Mouse (Mus musculus): ENCODE measurements around the gene Sympk. TPM values are rescaled to one million over a fixed set of nuclear protein-coding genes. Genes with fewer than 3 reads are reported as not detected.

Sympk gene
- polyA plus RNA-seq (2014; fragmentation: Nextera tagmentation; extraction: Ambion mirVana), result 19.1 and 22.7 TPM in 2 replicates

DNA sequence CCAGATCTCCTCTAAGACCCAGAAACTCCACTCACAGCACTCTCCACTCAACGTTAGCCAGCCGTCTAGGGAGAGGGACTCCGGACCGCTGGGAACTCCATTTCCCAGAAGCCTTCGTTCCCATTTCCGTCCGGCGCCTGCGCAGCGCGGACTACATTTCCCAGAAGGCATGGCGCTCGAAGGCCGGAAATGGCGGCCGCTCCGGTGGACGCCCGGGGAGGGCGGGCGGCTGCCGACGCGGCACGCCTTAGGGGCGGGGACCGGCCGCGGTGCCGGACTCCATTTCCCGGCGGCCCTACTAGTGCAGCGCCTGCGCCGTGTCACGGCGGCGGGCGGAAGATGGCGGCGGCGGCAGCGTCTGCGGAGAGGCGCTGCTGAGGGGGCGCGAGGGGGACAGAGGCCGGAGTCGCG lies at the start of gene Sympk:
Gene Sympk, plus strand, starts transcription at position 282 of the 411 bp plus-strand sequence.
- peak within 1 kb of the TSS; percentile 87 for H3K4me3 ChIP-seq (ENCODE audit: low read depth, low read length)
- peaks cover 30% of the 10 kb centered on the region for H3K27me3 ChIP-seq (replicated peaks; ENCODE audit: control insufficient read depth, insufficient read depth, low read length)
- peak within 1 kb of the TSS; percentile 87 for H3K4me2 ChIP-seq (ENCODE audit: low read length)
- peaks cover 4% of the 10 kb centered on the region; the same call in 1 of the 2 replicates for H3K4me1 ChIP-seq (ENCODE audit: control insufficient read depth, insufficient read depth, low read length)
- H3K36me3 ChIP-seq (ENCODE audit: control insufficient read depth, insufficient read depth, low read length), result peaks cover 8% of the 10 kb centered on the region
- H3K9ac ChIP-seq (ENCODE audit: low read length), result peak within 1 kb of the TSS; percentile 92
- under 1% methylated on average over 50 of the region's 50 CpGs for WGBS
- H3K9me3 ChIP-seq (replicated peaks; ENCODE audit: control insufficient read depth, low read length), result no peaks in the 10 kb centered on the region
- DNase-seq (ENCODE audit: low spot score) (peak; percentile 98), ATAC-seq (peak; percentile 97)
- H3K27ac ChIP-seq (ENCODE audit: low read depth, low read length), result peak within 1 kb of the TSS; percentile 23

DNA sequence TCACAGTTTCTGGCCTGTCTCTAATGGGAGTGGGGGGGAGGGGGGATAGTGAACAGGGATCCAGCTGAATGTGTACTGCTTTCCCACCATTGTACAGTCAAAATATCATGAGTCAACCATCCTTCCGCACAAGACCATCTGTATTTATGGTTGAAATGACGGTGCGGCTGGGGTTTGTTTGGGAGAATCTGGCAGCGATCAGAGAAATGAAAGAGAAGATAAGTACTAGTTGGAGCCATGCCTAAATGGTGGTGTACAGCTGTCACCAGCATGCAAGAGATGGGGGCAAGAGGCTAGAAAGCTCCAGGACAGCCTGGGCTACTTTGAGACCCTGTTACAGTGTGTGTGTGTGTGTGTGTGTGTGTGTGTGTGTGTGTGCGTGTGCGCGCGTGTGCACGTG lies 45.8 kb upstream of the Sympk start:
- peak; percentile 67 for DNase-seq (ENCODE audit: low spot score)

DNA sequence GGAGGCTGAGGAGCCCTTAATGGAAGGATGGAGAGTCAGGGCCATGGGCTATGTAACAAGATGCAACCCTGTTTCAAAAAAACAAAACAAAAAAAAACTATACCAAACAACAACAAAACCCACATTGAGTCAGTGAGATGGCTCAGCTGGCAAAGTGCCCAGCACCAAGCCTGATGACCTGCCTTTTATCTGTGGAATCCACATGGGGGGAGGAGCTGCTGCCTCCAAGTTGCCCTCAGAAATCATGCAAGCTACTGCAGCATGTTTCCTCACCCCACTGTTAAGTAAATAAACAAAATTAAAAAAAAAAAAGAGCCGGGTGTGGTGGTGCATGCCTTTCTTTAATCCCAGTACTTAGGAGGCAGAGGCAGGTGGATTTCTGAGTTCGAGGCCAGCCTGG lies 37.7 kb upstream of the Sympk start:
- WGBS, result 91% methylated on average over 2 of the region's 2 CpGs

More for the DNA sequence above, 45.8 kb upstream of the Sympk start:
- Histone ChIP-seq H3K4me1 (ENCODE audit: control insufficient read depth, insufficient read depth, low read length) (no peaks in the 10 kb centered on the region), H3K9me3 (replicated peaks; ENCODE audit: control insufficient read depth, low read length) (no peaks in the 10 kb centered on the region), H3K27ac (ENCODE audit: low read depth, low read length) (no peak overlapping the region), H3K4me2 (ENCODE audit: low read length) (no peak overlapping the region), H3K4me3 (ENCODE audit: low read depth, low read length) (no peak overlapping the region), H3K9ac (ENCODE audit: low read length) (no peak overlapping the region), H3K27me3 (replicated peaks; ENCODE audit: control insufficient read depth, insufficient read depth, low read length) (no peaks in the 10 kb centered on the region), H3K36me3 (ENCODE audit: control insufficient read depth, insufficient read depth, low read length) (no peaks in the 10 kb centered on the region)
- peak; percentile 74; the same call in 1 of the 2 replicates for ATAC-seq
- 82% methylated on average over 9 of the region's 9 CpGs for WGBS

DNA sequence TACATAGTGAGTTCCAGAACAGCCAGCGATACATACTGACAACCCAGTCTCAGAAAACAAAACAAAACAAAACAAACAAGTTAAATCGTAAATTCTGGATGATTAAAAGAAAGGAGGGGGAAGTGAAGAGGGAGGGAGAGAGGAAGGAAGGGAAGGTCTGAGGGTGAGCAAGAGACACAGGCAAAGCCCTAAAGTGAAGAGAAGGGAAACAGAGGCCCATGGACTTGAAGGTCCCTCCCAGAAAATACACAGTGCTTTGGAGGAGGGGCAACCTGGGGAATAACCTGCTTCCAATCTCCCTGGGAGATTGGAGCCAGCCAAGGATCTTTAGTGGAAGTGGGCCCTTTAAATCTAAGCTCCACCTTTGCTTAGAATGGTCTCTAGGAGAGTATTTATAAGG lies 37.1 kb upstream of the Sympk start, which contains the start of gene Nanos2:
Gene Nanos2, plus strand, starts transcription at position 301 of the 400 bp plus-strand sequence.
- Histone ChIP-seq H3K4me2 (ENCODE audit: low read length) (no peak within 1 kb of the TSS), H3K9me3 (replicated peaks; ENCODE audit: control insufficient read depth, low read length) (no peaks in the 10 kb centered on the region), H3K4me1 (ENCODE audit: control insufficient read depth, insufficient read depth, low read length) (peaks cover 3% of the 10 kb centered on the region; the same call in 1 of the 2 replicates), H3K27ac (ENCODE audit: low read depth, low read length) (no peak within 1 kb of the TSS), H3K27me3 (replicated peaks; ENCODE audit: control insufficient read depth, insufficient read depth, low read length) (0 out of 2 replicates have a peak, but pooled peaks cover 2% of the 10 kb centered on the region), H3K9ac (ENCODE audit: low read length) (no peak within 1 kb of the TSS), H3K4me3 (ENCODE audit: low read depth, low read length) (no peak within 1 kb of the TSS), H3K36me3 (ENCODE audit: control insufficient read depth, insufficient read depth, low read length) (no peaks in the 10 kb centered on the region)
- no peak for DNase-seq (ENCODE audit: low spot score)
- no peak for ATAC-seq
- WGBS, result 69% methylated on average over 2 of the region's 2 CpGs

More for the DNA sequence above, 37.7 kb upstream of the Sympk start:
- Histone ChIP-seq H3K9ac (ENCODE audit: low read length) (no peak overlapping the region), H3K4me2 (ENCODE audit: low read length) (no peak overlapping the region), H3K9me3 (replicated peaks; ENCODE audit: control insufficient read depth, low read length) (no peaks in the 10 kb centered on the region), H3K4me3 (ENCODE audit: low read depth, low read length) (no peak overlapping the region), H3K36me3 (ENCODE audit: control insufficient read depth, insufficient read depth, low read length) (no peaks in the 10 kb centered on the region), H3K27ac (ENCODE audit: low read depth, low read length) (no peak overlapping the region), H3K4me1 (ENCODE audit: control insufficient read depth, insufficient read depth, low read length) (peaks cover 3% of the 10 kb centered on the region; the same call in 1 of the 2 replicates), H3K27me3 (replicated peaks; ENCODE audit: control insufficient read depth, insufficient read depth, low read length) (no peaks in the 10 kb centered on the region)
- ATAC-seq (no peak), DNase-seq (ENCODE audit: low spot score) (no peak)

DNA sequence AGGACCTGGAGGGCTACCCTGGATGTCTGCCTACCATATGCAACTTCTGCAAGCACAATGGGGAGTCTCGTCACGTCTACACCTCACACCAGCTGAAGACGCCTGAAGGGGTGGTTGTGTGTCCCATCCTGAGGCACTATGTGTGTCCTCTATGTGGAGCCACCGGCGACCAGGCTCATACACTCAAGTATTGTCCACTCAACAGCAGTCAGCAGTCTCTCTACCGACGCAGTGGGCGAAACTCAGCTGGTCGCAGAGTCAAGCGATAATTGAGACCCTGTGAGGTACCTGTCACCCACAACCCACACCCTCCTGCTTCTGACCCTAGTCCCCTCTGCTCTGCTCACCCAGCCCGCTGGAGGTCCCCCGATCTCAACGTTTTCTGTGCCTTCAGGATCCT lies 36.4 kb upstream of the Sympk start:
- 0 out of 2 replicates have a peak, but pooled peaks cover 6% of the 10 kb centered on the region for H3K27me3 ChIP-seq (replicated peaks; ENCODE audit: control insufficient read depth, insufficient read depth, low read length)
- no peak overlapping the region for H3K4me3 ChIP-seq (ENCODE audit: low read depth, low read length)
- DNase-seq (ENCODE audit: low spot score), result no peak
- H3K9ac ChIP-seq (ENCODE audit: low read length), result no peak overlapping the region
- no peaks in the 10 kb centered on the region for H3K36me3 ChIP-seq (ENCODE audit: control insufficient read depth, insufficient read depth, low read length)
- H3K4me1 ChIP-seq (ENCODE audit: control insufficient read depth, insufficient read depth, low read length), result peaks cover 4% of the 10 kb centered on the region; the same call in 1 of the 2 replicates
- no peak overlapping the region for H3K27ac ChIP-seq (ENCODE audit: low read depth, low read length)
- no peak for ATAC-seq
- no peak overlapping the region for H3K4me2 ChIP-seq (ENCODE audit: low read length)
- 80% methylated on average over 13 of the region's 13 CpGs for WGBS
- H3K9me3 ChIP-seq (replicated peaks; ENCODE audit: control insufficient read depth, low read length), result no peaks in the 10 kb centered on the region

DNA sequence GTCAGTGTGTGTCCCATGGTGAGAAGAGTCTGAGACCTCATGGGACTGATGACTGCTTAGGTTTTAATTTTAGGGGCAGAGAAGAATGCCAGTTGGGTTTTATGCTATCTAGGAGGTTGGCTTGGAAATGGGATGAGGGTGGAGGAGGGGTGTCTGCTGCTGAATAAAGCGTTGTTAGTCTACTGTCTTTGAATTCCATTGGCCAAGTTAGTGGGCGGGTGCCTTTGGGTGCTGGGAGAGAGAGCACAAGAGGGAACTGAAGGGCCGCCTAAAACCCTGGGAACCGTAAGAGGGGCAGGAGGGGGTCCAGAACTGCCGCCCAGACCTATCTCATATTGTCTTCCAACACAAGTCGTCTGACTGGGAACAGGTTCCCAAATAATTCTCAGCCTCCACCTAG lies 35.4 kb upstream of the Sympk start:
- WGBS, result 76% methylated on average over 6 of the region's 6 CpGs
- Histone ChIP-seq H3K36me3 (ENCODE audit: control insufficient read depth, insufficient read depth, low read length) (no peaks in the 10 kb centered on the region), H3K27ac (ENCODE audit: low read depth, low read length) (no peak overlapping the region), H3K9ac (ENCODE audit: low read length) (no peak overlapping the region), H3K4me3 (ENCODE audit: low read depth, low read length) (no peak overlapping the region), H3K9me3 (replicated peaks; ENCODE audit: control insufficient read depth, low read length) (no peaks in the 10 kb centered on the region), H3K4me2 (ENCODE audit: low read length) (no peak overlapping the region), H3K27me3 (replicated peaks; ENCODE audit: control insufficient read depth, insufficient read depth, low read length) (0 out of 2 replicates have a peak, but pooled peaks cover 6% of the 10 kb centered on the region), H3K4me1 (ENCODE audit: control insufficient read depth, insufficient read depth, low read length) (peaks cover 8% of the 10 kb centered on the region; the same call in 1 of the 2 replicates)
- ATAC-seq (no peak), DNase-seq (ENCODE audit: low spot score) (no peak)

DNA sequence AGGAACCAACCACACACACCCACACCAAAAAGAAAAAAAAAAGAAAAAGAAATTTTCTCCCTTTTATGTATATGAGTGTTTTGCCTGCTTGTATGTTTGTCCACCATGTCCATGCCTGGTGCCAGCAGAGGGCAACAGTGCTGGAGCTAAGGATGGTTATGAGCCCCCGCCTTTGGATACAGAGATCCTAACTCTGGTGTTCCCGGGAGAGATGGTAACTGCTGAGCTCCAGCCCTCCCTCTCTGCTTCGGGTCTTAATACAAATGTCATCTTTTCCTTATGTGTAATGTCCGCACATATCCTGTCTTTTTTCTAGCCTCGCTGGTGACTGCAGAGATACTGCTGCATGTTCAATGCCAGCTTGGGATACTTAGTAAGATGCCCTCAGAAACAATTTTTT lies 34.2 kb upstream of the Sympk start:
- ATAC-seq, result no peak
- Histone ChIP-seq H3K27me3 (replicated peaks; ENCODE audit: control insufficient read depth, insufficient read depth, low read length) (0 out of 2 replicates have a peak, but pooled peaks cover 6% of the 10 kb centered on the region), H3K4me3 (ENCODE audit: low read depth, low read length) (peak overlapping the region; percentile 52), H3K9ac (ENCODE audit: low read length) (peak overlapping the region; percentile 56), H3K27ac (ENCODE audit: low read depth, low read length) (peak overlapping the region; percentile 94), H3K4me2 (ENCODE audit: low read length) (peak overlapping the region; percentile 87), H3K36me3 (ENCODE audit: control insufficient read depth, insufficient read depth, low read length) (no peaks in the 10 kb centered on the region), H3K4me1 (ENCODE audit: control insufficient read depth, insufficient read depth, low read length) (peaks cover 8% of the 10 kb centered on the region; the same call in 1 of the 2 replicates), H3K9me3 (replicated peaks; ENCODE audit: control insufficient read depth, low read length) (no peaks in the 10 kb centered on the region)
- peak; percentile 51 for DNase-seq (ENCODE audit: low spot score)
- WGBS, result 12% methylated on average over 5 of the region's 5 CpGs

DNA sequence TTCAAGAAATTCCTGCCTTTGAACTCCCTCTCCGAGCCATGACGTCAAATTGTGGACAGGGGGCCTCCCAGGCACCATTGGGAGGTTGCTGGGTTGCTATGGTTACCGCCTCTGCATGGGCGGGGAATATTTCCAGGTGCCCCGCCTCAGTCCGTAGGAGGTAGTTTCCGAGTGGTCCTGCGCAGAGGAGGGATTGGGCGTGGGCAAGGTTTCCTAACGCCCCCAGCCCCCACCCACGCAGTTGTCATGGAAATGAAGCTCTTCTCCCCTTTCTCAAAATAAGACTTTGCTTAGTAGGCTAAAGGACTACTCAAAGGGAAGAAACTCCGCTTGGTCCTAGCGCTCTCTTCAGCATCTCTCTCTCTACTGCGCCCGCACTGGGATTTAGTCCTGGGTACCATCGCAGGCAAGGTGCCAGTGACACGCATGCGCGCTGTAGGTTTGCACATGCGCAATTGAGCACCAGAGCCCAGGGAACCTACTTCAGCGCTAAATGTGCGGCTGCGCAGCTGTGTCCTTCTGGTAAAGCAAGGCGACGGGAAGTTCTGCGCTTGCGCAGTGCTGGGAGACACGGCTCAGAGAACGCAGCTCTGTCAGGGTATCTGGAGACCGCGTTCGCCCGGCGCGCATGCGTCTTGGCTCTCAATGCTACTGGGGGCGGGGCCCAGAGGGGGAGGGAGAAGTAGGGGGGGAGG lies 33.4 kb upstream of the Sympk start, which contains the start of gene Mypop:
Gene Mypop, plus strand, starts transcription at position 645 of the 695 bp plus-strand sequence.
- no peaks in the 10 kb centered on the region for H3K36me3 ChIP-seq (ENCODE audit: control insufficient read depth, insufficient read depth, low read length)
- H3K4me2 ChIP-seq (ENCODE audit: low read length), result peak within 1 kb of the TSS; percentile 87
- no peaks in the 10 kb centered on the region for H3K9me3 ChIP-seq (replicated peaks; ENCODE audit: control insufficient read depth, low read length)
- peaks cover 8% of the 10 kb centered on the region; the same call in 1 of the 2 replicates for H3K4me1 ChIP-seq (ENCODE audit: control insufficient read depth, insufficient read depth, low read length)
- H3K27me3 ChIP-seq (replicated peaks; ENCODE audit: control insufficient read depth, insufficient read depth, low read length), result 0 out of 2 replicates have a peak, but pooled peaks cover 6% of the 10 kb centered on the region
- DNase-seq (ENCODE audit: low spot score), result peak; percentile 100
- peak within 1 kb of the TSS; percentile 69 for H3K9ac ChIP-seq (ENCODE audit: low read length)
- WGBS, result under 1% methylated on average over 37 of the region's 37 CpGs
- peak within 1 kb of the TSS; percentile 52 for H3K4me3 ChIP-seq (ENCODE audit: low read depth, low read length)
- ATAC-seq, result peak; percentile 95
- peak within 1 kb of the TSS; percentile 94 for H3K27ac ChIP-seq (ENCODE audit: low read depth, low read length)
